Mouse (Mus musculus): Measurements from ENCODE around the gene Zfp120.
"Not testable (repeated sequence)": the region's sequence is repeated elsewhere in the genome, so short reads cannot be mapped to it uniquely, and the experiment has no call there.

Gene Zfp120

GRCm38 (mm10) chr2:150136435-150136897 lies at the start of gene Zfp120:
Gene Zfp120, minus strand, starts transcription at chr2:150136708.
- DNase-seq (ENCODE audit: low spot score): peak; percentile 59

GRCm38 (mm10) chr2:150181570-150181999 lies 45.1 kb upstream of the Zfp120 start, which contains the start of gene Gm14139:
Gene Gm14139, plus strand, starts transcription at chr2:150181755.
- not testable (repeated sequence) for DNase-seq (ENCODE audit: low spot score)

GRCm38 (mm10) chr2:150181046-150181445 lies 44.5 kb upstream of the Zfp120 start:
- DNase-seq (ENCODE audit: low spot score): not testable (repeated sequence)

GRCm38 (mm10) chr2:150179579-150179978 lies 43.1 kb upstream of the Zfp120 start, which contains the start of gene Gm10770:
Gene Gm10770, minus strand, starts transcription at chr2:150179679.
- DNase-seq (ENCODE audit: low spot score): not testable (repeated sequence)

GRCm38 (mm10) chr2:150173833-150174232 lies 37.3 kb upstream of the Zfp120 start:
- DNase-seq (ENCODE audit: low spot score): no peak

GRCm38 (mm10) chr2:150166703-150167102 lies 30.2 kb upstream of the Zfp120 start:
- DNase-seq (ENCODE audit: low spot score): no peak

- DNase-seq (ENCODE audit: low spot score): no peak
Measured at GRCm38 (mm10) chr2:150132773-150133172, 3.7 kb downstream of the Zfp120 start.

- DNase-seq (ENCODE audit: low spot score): not testable (repeated sequence)
Measured at GRCm38 (mm10) chr2:150132002-150132401, 4.5 kb downstream of the Zfp120 start.

- no peak for DNase-seq (ENCODE audit: low spot score)
Measured at GRCm38 (mm10) chr2:150111247-150111912, 25.1 kb downstream of the Zfp120 start.

GRCm38 (mm10) chr2:150099618-150100017 lies 36.9 kb downstream of the Zfp120 start:
- DNase-seq (ENCODE audit: low spot score): not testable (repeated sequence)

Data from ovary, postnatal 10 days (tissue).